Mouse (Mus musculus) forebrain, embryonic 10.5 days (tissue): ENCODE results near the gene Vstm2b. TPM values are rescaled to one million over a fixed set of nuclear protein-coding genes. Genes with fewer than 3 reads are reported as not detected.

Source experiments
- DNase-seq: peaks from one replicate; pipeline ENCODE4 v3.0.0-alpha.2; 2017; ENCODE audit warnings: low spot score; ENCODE audit errors: extremely low spot score
- H3K27ac ChIP-seq: fragments of 300-500 bp; sonication (generic); 2 replicates; pipeline ENCODE4 v1.5.1; 2016; ENCODE audit warnings: mild to moderate bottlenecking
- H3K27me3 ChIP-seq: fragments of 300-500 bp; sonication (generic); 2 replicates; pipeline ENCODE4 v1.6.1; 2016; ENCODE audit warnings: mild to moderate bottlenecking; ENCODE audit not compliant: poor library complexity, severe bottlenecking
- H3K36me3 ChIP-seq: fragments of 300-500 bp; sonication (generic); replicated peaks from 2 replicates; pipeline ENCODE4 v1.6.1; 2016; ENCODE audit warnings: mild to moderate bottlenecking, moderate library complexity
- H3K4me1 ChIP-seq: fragments of 300-500 bp; sonication (generic); 2 replicates; pipeline ENCODE4 v1.6.1; 2016
- H3K4me3 ChIP-seq: fragments of 300-500 bp; sonication (generic); 2 replicates; pipeline ENCODE4 v1.5.1; 2016; ENCODE audit warnings: mild to moderate bottlenecking, moderate library complexity
- H3K9me3 ChIP-seq: fragments of 300-500 bp; sonication (generic); 2 replicates; pipeline ENCODE4 v1.6.1; 2016; ENCODE audit warnings: mild to moderate bottlenecking, moderate library complexity
- WGBS: fragments of 180-500 bp; shearing (Covaris S2); methylation state at CpG from one replicate; pipeline ENCODE4 v1.1.7; 2016; 5-methylcytosine and 5-hydroxymethylcytosine counted together
- polyA plus RNA-seq: library from polyadenylated mRNA; unstranded; fragments of >200 nt; fragmentation: Nextera tagmentation; extraction: Ambion mirVana; gene quantifications from 2 replicates; pipeline ENCODE4 v1.2.1, GENCODE M21; 2016

Gene Vstm2b
- polyA plus RNA-seq = 2.3 and 3.0 TPM in 2 replicates

GRCm38 (mm10) chr7:40898096-40898710, at the start of gene Vstm2b:
Gene Vstm2b (plus strand): TSS chr7:40898328.
- H3K27me3 ChIP-seq = peaks cover 81% of the 10 kb centered on the region
- H3K9me3 ChIP-seq = no peaks in the 10 kb centered on the region
- WGBS = 1% methylated on average over 29 of the region's 35 CpGs
- H3K4me3 ChIP-seq = peak within 1 kb of the TSS; percentile 71
- peak within 1 kb of the TSS; percentile 82 for H3K27ac ChIP-seq
- no peaks in the 10 kb centered on the region for H3K36me3 ChIP-seq
- peak; percentile 30 for DNase-seq
- H3K4me1 ChIP-seq = peaks cover 47% of the 10 kb centered on the region

- no peak overlapping the region for H3K27ac ChIP-seq
- 90% methylated on average over 7 of the region's 7 CpGs for WGBS
- no peak overlapping the region for H3K4me3 ChIP-seq
- H3K4me1 ChIP-seq = peaks cover 6% of the 10 kb centered on the region
- H3K27me3 ChIP-seq = no peaks in the 10 kb centered on the region
- no peak for DNase-seq
- no peaks in the 10 kb centered on the region; the same call in 1 of the 2 replicates for H3K9me3 ChIP-seq
- no peaks in the 10 kb centered on the region for H3K36me3 ChIP-seq
Observed at GRCm38 (mm10) chr7:40856088-40856625, 42.0 kb upstream of the Vstm2b start.

GRCm38 (mm10) chr7:40873380-40873990, 24.6 kb upstream of the Vstm2b start:
- no peak overlapping the region for H3K4me3 ChIP-seq
- no peak for DNase-seq
- no peaks in the 10 kb centered on the region for H3K36me3 ChIP-seq
- 42% methylated on average over 7 of the region's 7 CpGs for WGBS
- H3K27ac ChIP-seq = no peak overlapping the region
- H3K9me3 ChIP-seq = no peaks in the 10 kb centered on the region
- H3K27me3 ChIP-seq = 0 out of 2 replicates have a peak, but pooled peaks cover 7% of the 10 kb centered on the region
- peaks cover 13% of the 10 kb centered on the region for H3K4me1 ChIP-seq

GRCm38 (mm10) chr7:40884855-40885489, 13.2 kb upstream of the Vstm2b start:
- Histone ChIP-seq H3K27me3 (no peaks in the 10 kb centered on the region), H3K4me1 (peaks cover 6% of the 10 kb centered on the region), H3K4me3 (no peak overlapping the region), H3K36me3 (no peaks in the 10 kb centered on the region), H3K9me3 (no peaks in the 10 kb centered on the region), H3K27ac (0 out of 2 replicates have a peak overlapping the region, but pooled peaks have one; percentile 30)
- DNase-seq = no peak
- 55% methylated on average over 8 of the region's 8 CpGs for WGBS

GRCm38 (mm10) chr7:40888358-40888757, 9.8 kb upstream of the Vstm2b start:
- H3K27ac ChIP-seq = no peak overlapping the region
- no peaks in the 10 kb centered on the region for H3K36me3 ChIP-seq
- no peaks in the 10 kb centered on the region for H3K9me3 ChIP-seq
- H3K4me1 ChIP-seq = peaks cover 6% of the 10 kb centered on the region
- 95% methylated on average over 3 of the region's 3 CpGs for WGBS
- no peak for DNase-seq
- H3K27me3 ChIP-seq = no peaks in the 10 kb centered on the region
- no peak overlapping the region for H3K4me3 ChIP-seq

- 71% methylated on average over 4 of the region's 4 CpGs for WGBS
- no peak for DNase-seq
- H3K4me1 ChIP-seq = peaks cover 39% of the 10 kb centered on the region
- no peak overlapping the region for H3K4me3 ChIP-seq
- no peak overlapping the region for H3K27ac ChIP-seq
- H3K36me3 ChIP-seq = no peaks in the 10 kb centered on the region
- no peaks in the 10 kb centered on the region for H3K9me3 ChIP-seq
- peaks cover 68% of the 10 kb centered on the region for H3K27me3 ChIP-seq
Observed at GRCm38 (mm10) chr7:40896964-40897363, 1.2 kb upstream of the Vstm2b start.

- H3K27ac ChIP-seq = peak overlapping the region; percentile 82
- H3K36me3 ChIP-seq = no peaks in the 10 kb centered on the region
- under 1% methylated on average over 69 of the region's 70 CpGs for WGBS
- DNase-seq = peak; percentile 55
- H3K4me3 ChIP-seq = peak overlapping the region; percentile 71
- peaks cover 87% of the 10 kb centered on the region for H3K27me3 ChIP-seq
- no peaks in the 10 kb centered on the region for H3K9me3 ChIP-seq
- peaks cover 47% of the 10 kb centered on the region for H3K4me1 ChIP-seq
Observed at GRCm38 (mm10) chr7:40898711-40899375, 715 bp downstream of the Vstm2b start.

GRCm38 (mm10) chr7:40899376-40900265, 1.5 kb downstream of the Vstm2b start:
- Histone ChIP-seq H3K4me3 (peak overlapping the region; percentile 71), H3K36me3 (no peaks in the 10 kb centered on the region), H3K9me3 (no peaks in the 10 kb centered on the region), H3K4me1 (peaks cover 47% of the 10 kb centered on the region), H3K27me3 (peaks cover 92% of the 10 kb centered on the region), H3K27ac (peak overlapping the region; percentile 82)
- DNase-seq = peak; percentile 49
- under 1% methylated on average over 61 of the region's 61 CpGs for WGBS

- Histone ChIP-seq H3K4me3 (peak overlapping the region; percentile 20; the same call in 1 of the 2 replicates), H3K27ac (no peak overlapping the region), H3K27me3 (peaks cover 81% of the 10 kb centered on the region), H3K9me3 (no peaks in the 10 kb centered on the region), H3K36me3 (peaks cover 5% of the 10 kb centered on the region; the same call in 1 of the 2 replicates), H3K4me1 (peaks cover 47% of the 10 kb centered on the region)
- WGBS = 3% methylated on average over 16 of the region's 16 CpGs
- DNase-seq = peak; percentile 75
Observed at GRCm38 (mm10) chr7:40901201-40901600, 3.1 kb downstream of the Vstm2b start.

GRCm38 (mm10) chr7:40902506-40902905, 4.4 kb downstream of the Vstm2b start:
- H3K27me3 ChIP-seq = peaks cover 68% of the 10 kb centered on the region

GRCm38 (mm10) chr7:40906484-40906883, 8.4 kb downstream of the Vstm2b start:
- WGBS = 83% methylated on average over 1 of the region's 1 CpGs
- Histone ChIP-seq H3K36me3 (peaks cover 11% of the 10 kb centered on the region; the same call in 1 of the 2 replicates), H3K27ac (no peak overlapping the region), H3K4me3 (no peak overlapping the region), H3K4me1 (peaks cover 19% of the 10 kb centered on the region), H3K27me3 (peaks cover 28% of the 10 kb centered on the region), H3K9me3 (no peaks in the 10 kb centered on the region)
- no peak for DNase-seq

More at GRCm38 (mm10) chr7:40902506-40902905, 4.4 kb downstream of the Vstm2b start:
- peaks cover 53% of the 10 kb centered on the region for H3K4me1 ChIP-seq
- no peaks in the 10 kb centered on the region for H3K9me3 ChIP-seq
- peak overlapping the region; percentile 36 for H3K4me3 ChIP-seq
- H3K27ac ChIP-seq = no peak overlapping the region
- WGBS = 15% methylated on average over 28 of the region's 28 CpGs
- no peak for DNase-seq
- H3K36me3 ChIP-seq = peaks cover 5% of the 10 kb centered on the region; the same call in 1 of the 2 replicates
